Mouse (Mus musculus) erythroblast, embryonic 14.5 days (primary cell): ENCODE results near the gene Phykpl.

Source experiments
- GATA1 ChIP-seq: IDR thresholded peaks from 2 replicates; pipeline ENCODE4 v1.6.1; 2012; ENCODE audit warnings: low read length, inconsistent platforms, mixed read lengths
- TAL1 ChIP-seq: IDR thresholded peaks from 3 replicates; pipeline ENCODE4 v1.6.1; 2012; ENCODE audit warnings: low read length, inconsistent platforms, mixed read lengths

DNA sequence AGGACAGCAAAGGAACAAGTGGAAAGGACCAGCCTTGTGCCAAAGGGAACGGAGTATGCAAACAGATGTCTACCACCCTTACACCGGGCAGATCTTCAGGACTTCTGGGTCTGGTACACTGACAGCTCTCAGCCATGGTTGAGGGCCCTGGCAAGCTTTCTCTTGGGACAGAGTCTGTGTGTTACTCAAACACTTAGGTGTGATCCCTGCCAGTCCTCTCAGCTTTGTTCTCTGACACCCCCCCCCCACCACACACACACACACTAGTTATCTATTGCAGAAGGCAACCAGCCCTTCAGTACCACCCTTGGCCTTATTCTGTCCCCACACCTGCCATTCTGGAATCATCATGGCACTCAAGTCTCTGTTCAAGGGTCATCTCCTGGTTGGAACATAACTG is 37.2 kb downstream of the Phykpl start:
- no peak for TF ChIP-seq GATA1
- TF ChIP-seq TAL1, result no peak
